Mouse (Mus musculus) lung, adult 2 months (tissue): ENCODE data around the gene Smim4.

Experiments
- CTCF ChIP-seq: fragments of 200-500 bp; IDR thresholded peaks from 2 replicates; pipeline ENCODE4 v1.5.1; 2011; ENCODE audit warnings: mild to moderate bottlenecking, low read length, control low read depth; ENCODE audit not compliant: insufficient read depth
- POLR2A ChIP-seq: fragments of 200-500 bp; IDR thresholded peaks from 2 replicates; pipeline ENCODE4 v1.6.1; 2011; ENCODE audit warnings: low read depth, mild to moderate bottlenecking, control low read depth, low read length, borderline replicate concordance; ENCODE audit errors: extremely low read depth

DNA sequence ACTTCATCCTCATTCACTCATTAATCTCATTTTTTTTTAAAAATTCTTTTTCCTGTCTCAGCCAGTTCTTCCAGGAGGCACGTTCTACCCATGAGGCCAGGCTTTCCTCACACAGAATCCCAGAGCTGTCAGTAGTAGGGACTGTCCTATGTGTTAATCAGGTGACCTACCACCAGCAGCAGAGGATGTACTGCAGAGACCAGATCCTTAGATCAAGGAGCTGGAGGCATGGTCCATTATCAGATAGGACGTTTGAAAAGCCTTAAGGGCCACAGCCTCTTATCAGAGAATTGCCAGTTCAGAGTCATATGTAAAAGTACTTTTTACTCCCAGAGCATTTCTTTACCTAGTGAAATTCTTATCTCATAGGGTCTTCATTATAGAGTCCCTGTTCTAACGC lies 14.7 kb downstream of the Smim4 start:
- TF ChIP-seq CTCF = no peak
- no peak for TF ChIP-seq POLR2A
